Mouse (Mus musculus) G1E (cell line): ENCODE measurements around the gene Zfand3.

Source experiments
- CTCF ChIP-seq: IDR thresholded peaks from 2 replicates; pipeline ENCODE4 v1.5.1; 2012; ENCODE audit warnings: low read depth, low read length, inconsistent platforms, mixed read lengths
- GATA1 ChIP-seq: IDR thresholded peaks from 2 replicates; pipeline ENCODE4 v1.6.1; 2012; ENCODE audit warnings: borderline replicate concordance, low read length, inconsistent platforms, mixed read lengths
- GATA2 ChIP-seq: IDR thresholded peaks from 2 replicates; pipeline ENCODE4 v1.6.1; 2012; ENCODE audit warnings: low read depth, low read length, inconsistent platforms, borderline replicate concordance
- POLR2AphosphoS5 ChIP-seq: IDR thresholded peaks from 2 replicates; pipeline ENCODE4 v1.6.1; 2012; ENCODE audit warnings: low read depth, low read length, inconsistent platforms; ENCODE audit not compliant: insufficient replicate concordance
- TAL1 ChIP-seq: conservative IDR thresholded peaks from 2 replicates; pipeline ENCODE4 v1.6.1; 2012; ENCODE audit warnings: low read depth, low read length, inconsistent platforms, mixed read lengths

DNA sequence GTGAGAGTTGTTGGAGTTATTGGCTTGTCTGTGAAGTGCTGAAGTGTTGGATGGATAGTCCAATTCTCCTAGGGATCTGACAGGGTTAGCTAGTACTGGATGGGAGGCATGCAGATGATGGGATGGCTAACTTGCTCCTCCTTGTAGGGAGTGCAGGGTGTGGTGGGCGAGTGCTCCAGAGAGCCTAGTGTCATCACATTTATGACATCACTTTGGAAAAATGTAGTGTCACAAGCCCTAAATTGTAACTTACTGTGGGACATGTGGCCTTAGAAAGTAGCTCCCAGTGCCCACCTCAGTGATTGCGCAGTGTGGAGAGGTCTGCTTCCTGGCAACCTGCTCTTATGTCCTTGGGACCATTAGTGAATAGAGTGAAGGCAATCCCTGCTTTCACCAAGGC, 2.3 kb downstream of the Zfand3 start:
- no peak for TF ChIP-seq CTCF
- TF ChIP-seq POLR2AphosphoS5 = no peak
- no peak for TF ChIP-seq TAL1
- TF ChIP-seq GATA2 = no peak
- no peak for TF ChIP-seq GATA1
